Mouse (Mus musculus) lung, embryonic 16.5 days (tissue): Measurements from ENCODE around the gene Tsga13. TPM values are rescaled to one million over a fixed set of nuclear protein-coding genes. Genes with fewer than 3 reads are reported as not detected.

Experiments used
- ATAC-seq: fragments of 200-750 bp; cut with Nextera tagmentation; 2 replicates; pipeline ENCODE4 v1.8.0; 2017; ENCODE audit warnings: low read depth, mild to moderate bottlenecking, moderate library complexity
- H3K27ac ChIP-seq: fragments of 300-500 bp; sonication (generic); 2 replicates; pipeline ENCODE4 v1.5.1; 2014; ENCODE audit warnings: mild to moderate bottlenecking, control low read depth, low read length
- H3K27me3 ChIP-seq: fragments of 300-500 bp; sonication (generic); 2 replicates; pipeline ENCODE4 v1.6.1; 2014; ENCODE audit warnings: low read depth, low read length, mixed read lengths; ENCODE audit not compliant: control insufficient read depth, insufficient read depth
- H3K36me3 ChIP-seq: fragments of 300-500 bp; sonication (generic); 2 replicates; pipeline ENCODE4 v1.6.1; 2014; ENCODE audit warnings: low read length; ENCODE audit not compliant: control insufficient read depth, insufficient read depth
- H3K4me1 ChIP-seq: fragments of 300-500 bp; sonication (generic); replicated peaks from 2 replicates; pipeline ENCODE4 v1.6.1; 2014; ENCODE audit warnings: low read length, mixed read lengths; ENCODE audit not compliant: control insufficient read depth, insufficient read depth
- H3K4me2 ChIP-seq: fragments of 300-500 bp; sonication (generic); 2 replicates; pipeline ENCODE4 v1.6.1; 2014; ENCODE audit warnings: low read depth, low read length, control low read depth
- H3K4me3 ChIP-seq: fragments of 300-500 bp; sonication (generic); 2 replicates; pipeline ENCODE4 v1.5.1; 2014; ENCODE audit warnings: mild to moderate bottlenecking, low read length, control low read depth
- H3K9ac ChIP-seq: fragments of 300-500 bp; sonication (generic); 2 replicates; pipeline ENCODE4 v1.6.1; 2014; ENCODE audit warnings: low read length, control low read depth
- H3K9me3 ChIP-seq: fragments of 300-500 bp; sonication (generic); 2 replicates; pipeline ENCODE4 v1.6.1; 2016; ENCODE audit warnings: low read length; ENCODE audit not compliant: control insufficient read depth
- WGBS: fragments of 180-500 bp; shearing (Covaris S2); extraction: QIAGEN DNeasy Blood & Tissue Kit; methylation state at CpG from one replicate; pipeline ENCODE4 v1.1.7; 2014; 5-methylcytosine and 5-hydroxymethylcytosine counted together
- polyA plus RNA-seq: library from polyadenylated mRNA; unstranded; fragments of >200 nt; fragmentation: Nextera tagmentation; extraction: Ambion mirVana; gene quantifications from 2 replicates; pipeline ENCODE4 v1.2.1, GENCODE M21; 2015

The Tsga13 gene
- polyA plus RNA-seq, 1 experiment from 2014 or later, result 0.25 TPM

- Histone ChIP-seq H3K9ac (no peak overlapping the region), H3K27me3 (no peaks in the 10 kb centered on the region), H3K27ac (no peak overlapping the region), H3K4me3 (no peak overlapping the region), H3K36me3 (peaks cover 6% of the 10 kb centered on the region; the same call in 1 of the 2 replicates), H3K4me1 (no peaks in the 10 kb centered on the region), H3K9me3 (no peaks in the 10 kb centered on the region), H3K4me2 (no peak overlapping the region)
- WGBS, result 59% methylated on average over 4 of the region's 4 CpGs
- ATAC-seq, result peak; percentile 54; the same call in 1 of the 2 replicates
Observed at GRCm38 (mm10) chr6:30883491-30883890, 31.9 kb downstream of the Tsga13 start.

GRCm38 (mm10) chr6:30876661-30877060, 38.7 kb downstream of the Tsga13 start:
- Histone ChIP-seq H3K27ac (no peak overlapping the region), H3K4me1 (no peaks in the 10 kb centered on the region)
- ATAC-seq, result no peak

GRCm38 (mm10) chr6:30866501-30866900, 48.9 kb downstream of the Tsga13 start:
- no peaks in the 10 kb centered on the region for H3K27me3 ChIP-seq
- WGBS, result 89% methylated on average over 1 of the region's 1 CpGs
- no peak overlapping the region for H3K27ac ChIP-seq
- no peak overlapping the region for H3K9ac ChIP-seq
- no peaks in the 10 kb centered on the region for H3K4me1 ChIP-seq
- ATAC-seq, result no peak
- H3K4me2 ChIP-seq, result no peak overlapping the region
- H3K36me3 ChIP-seq, result no peaks in the 10 kb centered on the region; the same call in 1 of the 2 replicates
- H3K4me3 ChIP-seq, result no peak overlapping the region
- no peaks in the 10 kb centered on the region for H3K9me3 ChIP-seq

More at GRCm38 (mm10) chr6:30876661-30877060, 38.7 kb downstream of the Tsga13 start:
- Histone ChIP-seq H3K4me3 (no peak overlapping the region), H3K36me3 (0 out of 2 replicates have a peak, but pooled peaks cover 2% of the 10 kb centered on the region), H3K4me2 (no peak overlapping the region), H3K9ac (no peak overlapping the region), H3K27me3 (no peaks in the 10 kb centered on the region), H3K9me3 (no peaks in the 10 kb centered on the region)

GRCm38 (mm10) chr6:30865031-30865678, 50.2 kb downstream of the Tsga13 start:
- ATAC-seq, result no peak
- Histone ChIP-seq H3K36me3 (no peaks in the 10 kb centered on the region), H3K9me3 (no peaks in the 10 kb centered on the region), H3K4me1 (no peaks in the 10 kb centered on the region), H3K27ac (no peak overlapping the region), H3K4me3 (no peak overlapping the region), H3K9ac (no peak overlapping the region), H3K4me2 (no peak overlapping the region), H3K27me3 (no peaks in the 10 kb centered on the region)
- WGBS, result 52% methylated on average over 3 of the region's 3 CpGs

- Histone ChIP-seq H3K4me3 (no peak overlapping the region), H3K9ac (no peak overlapping the region), H3K36me3 (peaks cover 11% of the 10 kb centered on the region; the same call in 1 of the 2 replicates), H3K4me1 (no peaks in the 10 kb centered on the region), H3K9me3 (no peaks in the 10 kb centered on the region), H3K27ac (no peak overlapping the region), H3K4me2 (no peak overlapping the region), H3K27me3 (no peaks in the 10 kb centered on the region)
- no peak for ATAC-seq
- 97% methylated on average over 7 of the region's 7 CpGs for WGBS
Observed at GRCm38 (mm10) chr6:30855956-30856355, 59.4 kb downstream of the Tsga13 start.

- Histone ChIP-seq H3K27me3 (no peaks in the 10 kb centered on the region), H3K36me3 (peaks cover 11% of the 10 kb centered on the region; the same call in 1 of the 2 replicates), H3K27ac (no peak overlapping the region), H3K9me3 (no peaks in the 10 kb centered on the region), H3K4me2 (no peak overlapping the region), H3K4me3 (no peak overlapping the region), H3K9ac (no peak overlapping the region), H3K4me1 (no peaks in the 10 kb centered on the region)
- no peak for ATAC-seq
- WGBS, result 88% methylated on average over 2 of the region's 2 CpGs
Observed at GRCm38 (mm10) chr6:30855205-30855604, 60.2 kb downstream of the Tsga13 start.

- Histone ChIP-seq H3K4me1 (no peaks in the 10 kb centered on the region), H3K27ac (no peak overlapping the region), H3K9ac (no peak overlapping the region), H3K27me3 (no peaks in the 10 kb centered on the region), H3K4me3 (no peak overlapping the region), H3K4me2 (no peak overlapping the region), H3K9me3 (no peaks in the 10 kb centered on the region), H3K36me3 (no peaks in the 10 kb centered on the region)
- 61% methylated on average over 2 of the region's 2 CpGs for WGBS
- no peak for ATAC-seq
Observed at GRCm38 (mm10) chr6:30849818-30850217, 65.6 kb downstream of the Tsga13 start.

Other genes with a start within 250 kb of the Tsga13 start
- gene Cep41, start 221.8 kb downstream of the Tsga13 start, polyA plus RNA-seq, result 15.6 and 16.0 TPM in 2 replicates
- gene Mest, start 192.0 kb downstream of the Tsga13 start, polyA plus RNA-seq, result 1,483 and 1,593 TPM in 2 replicates
- gene Copg2, start 18.8 kb downstream of the Tsga13 start, polyA plus RNA-seq, result 23.0 and 26.8 TPM in 2 replicates
- 1.5 and 2.0 TPM in 2 replicates for gene Klf14, start 43.5 kb upstream of the Tsga13 start, polyA plus RNA-seq